7 mouse cellular contexts compared by ENCODE assay signal in the genomic region with DNA sequence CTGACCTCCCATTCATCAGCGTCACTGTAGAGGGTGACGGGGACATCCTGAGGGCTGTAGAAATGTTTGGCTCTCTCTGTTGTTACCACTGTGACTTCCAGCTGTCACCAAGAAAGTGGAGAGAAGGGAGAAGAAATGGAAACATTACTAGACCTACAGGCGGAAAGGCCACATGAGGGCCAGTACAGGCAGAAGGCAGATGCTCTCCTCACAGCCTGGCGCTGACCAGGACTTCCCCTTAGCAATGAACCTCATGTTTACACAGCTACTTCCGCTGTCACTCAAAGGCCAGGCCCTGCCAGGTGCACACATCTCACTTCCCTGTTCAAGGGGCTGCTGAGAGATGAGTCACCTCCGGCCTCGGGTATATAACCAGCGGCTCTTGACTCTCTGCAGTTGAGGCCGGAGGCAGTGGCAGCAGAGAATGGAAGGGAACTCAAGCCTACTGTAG. TPM values are rescaled to one million over a fixed set of nuclear protein-coding genes. Genes with fewer than 3 reads are reported as not detected.
DNase-seq lines count a peak whose midpoint lies in the region; ATAC-seq and TF ChIP-seq lines count a peak whose summit lies in the region.

No protein-coding gene starts in this region.

- no peaks in the 10 kb centered on the region for H3K79me2 ChIP-seq in C2C12 (ENCODE audit: control insufficient read depth, insufficient read depth)

- H3K27me3 ChIP-seq in C2C12 (ENCODE audit: control insufficient read depth, insufficient read depth, insufficient read length) = no peaks in the 10 kb centered on the region
- H3K27me3 ChIP-seq in G1E (ENCODE audit: insufficient read depth, low read length) = no peaks in the 10 kb centered on the region
- H3K27me3 ChIP-seq in hindbrain, embryonic 12.5 days = no peaks in the 10 kb centered on the region
- H3K27me3 ChIP-seq in limb, embryonic 12.5 days = no peaks in the 10 kb centered on the region

- peak; percentile 19 for DNase-seq in G1E (ENCODE audit: low spot score)
- peak; percentile 80 to 86 for DNase-seq in monocyte, adult 2 months (ENCODE audit: low read depth in 1 of 2, low spot score in 2 of 2)
- DNase-seq in thymus, postnatal 10 days (ENCODE audit: low spot score in 2 of 2) = peak; percentile 79 to 81

- H3K9me3 ChIP-seq in G1E (replicated peaks) = no peaks in the 10 kb centered on the region
- no peaks in the 10 kb centered on the region for H3K9me3 ChIP-seq in hindbrain, embryonic 12.5 days (replicated peaks)
- no peaks in the 10 kb centered on the region for H3K9me3 ChIP-seq in limb, embryonic 12.5 days

- no peak for TF ChIP-seq POLR2A in embryonic fibroblast, embryonic 13.5 days (IDR thresholded peaks at IDR 0.05; ENCODE audit: low read depth, low read length)

- H3K9ac ChIP-seq in hindbrain, embryonic 12.5 days = peak overlapping the region; percentile 28; the same call in 1 of the 2 replicates
- no peak overlapping the region for H3K9ac ChIP-seq in limb, embryonic 12.5 days (replicated peaks)

- H3K79me3 ChIP-seq in C2C12 (ENCODE audit: low read depth) = no peaks in the 10 kb centered on the region

- H3K4me1 ChIP-seq in G1E (ENCODE audit: insufficient read depth, low read depth, low read length) = peaks cover 13% of the 10 kb centered on the region
- H3K4me1 ChIP-seq in embryonic fibroblast, embryonic 13.5 days (ENCODE audit: control insufficient read depth, insufficient read depth, low read length) = peaks cover 18% of the 10 kb centered on the region
- peaks cover 19% of the 10 kb centered on the region for H3K4me1 ChIP-seq in hindbrain, embryonic 12.5 days
- H3K4me1 ChIP-seq in limb, embryonic 12.5 days (replicated peaks) = peaks cover 26% of the 10 kb centered on the region

- H3K27ac ChIP-seq in embryonic fibroblast, embryonic 13.5 days (ENCODE audit: insufficient read depth, low read length) = peak overlapping the region; percentile 83
- H3K27ac ChIP-seq in hindbrain, embryonic 12.5 days = peak overlapping the region; percentile 52; the same call in 1 of the 2 replicates
- peak overlapping the region; percentile 94 for H3K27ac ChIP-seq in limb, embryonic 12.5 days

- H3K4me2 ChIP-seq in hindbrain, embryonic 12.5 days (replicated peaks) = no peak overlapping the region; the same call in 1 of the 2 replicates
- H3K4me2 ChIP-seq in limb, embryonic 12.5 days = peak overlapping the region; percentile 34; the same call in 1 of the 2 replicates

- ATAC-seq in G1E (ENCODE audit: extremely low read depth, insufficient number of reproducible peaks, low FRiP score, poor library complexity, severe bottlenecking) = peak; percentile 79
- ATAC-seq in hindbrain, embryonic 12.5 days (ENCODE audit: low FRiP score) = no peak
- no peak for ATAC-seq in limb, embryonic 12.5 days (ENCODE audit: insufficient number of reproducible peaks, insufficient read depth, low FRiP score, low TSS enrichment, low read depth)

- H3K4me3 ChIP-seq in C2C12 (ENCODE audit: insufficient read depth, poor library complexity, severe bottlenecking) (no peak overlapping the region), G1E (ENCODE audit: low read depth, low read length) (no peak overlapping the region)
- no peak overlapping the region for H3K4me3 ChIP-seq in embryonic fibroblast, embryonic 13.5 days (ENCODE audit: insufficient read depth, low read length)
- H3K4me3 ChIP-seq in hindbrain, embryonic 12.5 days = no peak overlapping the region
- H3K4me3 ChIP-seq in limb, embryonic 12.5 days (replicated peaks) = no peak overlapping the region

- WGBS in hindbrain, embryonic 12.5 days = 60% methylated on average over 9 of the region's 9 CpGs
- WGBS in limb, embryonic 12.5 days = 68% methylated on average over 9 of the region's 9 CpGs

- H3ac ChIP-seq in C2C12 (ENCODE audit: control insufficient read depth, insufficient read length, low read depth) = no peak overlapping the region

- TF ChIP-seq CTCF in C2C12 (IDR thresholded peaks at IDR 0.05; ENCODE audit: control insufficient read depth, insufficient read depth, insufficient read length) (no peak), G1E (IDR thresholded peaks at IDR 0.05; ENCODE audit: low read depth, low read length) (no peak)
- no peak for TF ChIP-seq CTCF in embryonic fibroblast, embryonic 13.5 days (IDR thresholded peaks at IDR 0.05; ENCODE audit: borderline replicate concordance, insufficient read depth, low read length)

- H3K36me3 ChIP-seq in C2C12 (ENCODE audit: control insufficient read depth, insufficient read depth) (peaks cover 20% of the 10 kb centered on the region), G1E (replicated peaks) (peaks cover 81% of the 10 kb centered on the region)
- no peaks in the 10 kb centered on the region; the same call in 1 of the 2 replicates for H3K36me3 ChIP-seq in hindbrain, embryonic 12.5 days
- no peaks in the 10 kb centered on the region for H3K36me3 ChIP-seq in limb, embryonic 12.5 days

TF ChIP-seq in C2C12, 6 proteins besides CTCF, POLR2A, EP300 and RAD21:
- TF ChIP-seq FOSL1 (IDR thresholded peaks at IDR 0.05; ENCODE audit: insufficient read depth, low read length, poor library complexity, severe bottlenecking) (peak; percentile 21), MYOD1 (IDR thresholded peaks at IDR 0.05; ENCODE audit: control insufficient read depth, insufficient read length, low read depth) (peak; percentile 99), CEBPB (IDR thresholded peaks at IDR 0.05; ENCODE audit: low read depth) (no peak)
TF ChIP-seq in C2C12: peak in this region for 2.

RNA-seq across cellular contexts. Expression of gene Ppcdc, which starts 18.8 kb away (rescaled TPM):
- polyA plus RNA-seq in C2C12 (2012; fragmentation: generic; extraction: Trizol) = 15.1 TPM
- 55.0 and 58.6 TPM in 2 replicates for total RNA-seq in G1E (2014; fragmentation: Nextera tagmentation)
- total RNA-seq in G1E (2017) = 26.0 and 29.9 TPM in 2 replicates
- polyA plus RNA-seq in G1E (2012) = 3.0 and 8.5 TPM in 2 replicates
- polyA plus RNA-seq in embryonic fibroblast, embryonic 13.5 days (2011; ENCODE audit: insufficient read length, low read depth, missing spikeins) = 26.6 and 31.0 TPM in 2 replicates
- polyA plus RNA-seq in hindbrain, embryonic 12.5 days (2016; fragmentation: Nextera tagmentation; extraction: Ambion mirVana) = 20.0 and 24.6 TPM in 2 replicates
- polyA plus RNA-seq in limb, embryonic 12.5 days (2016; fragmentation: Nextera tagmentation; extraction: Ambion mirVana) = 22.4 and 28.3 TPM in 2 replicates

RNA-seq across cellular contexts. Expression of gene Scamp5, which starts 46.7 kb away (rescaled TPM):
- polyA plus RNA-seq in C2C12 (2012; fragmentation: generic; extraction: Trizol) (15.2 TPM), G1E (2012) (0.21 and 0.22 TPM in 2 replicates)
- total RNA-seq in G1E (2014; fragmentation: Nextera tagmentation) (not detected in 2 replicates), G1E (2017) (0.22 and 0.29 TPM in 2 replicates)
- polyA plus RNA-seq in embryonic fibroblast, embryonic 13.5 days (2011; ENCODE audit: insufficient read length, low read depth, missing spikeins) = 23.7 and 26.1 TPM in 2 replicates
- 47.5 and 49.9 TPM in 2 replicates for polyA plus RNA-seq in hindbrain, embryonic 12.5 days (2016; fragmentation: Nextera tagmentation; extraction: Ambion mirVana)
- 10.6 and 10.7 TPM in 2 replicates for polyA plus RNA-seq in limb, embryonic 12.5 days (2016; fragmentation: Nextera tagmentation; extraction: Ambion mirVana)

Comparison
In these comparisons a context has a peak if more than half of its experiments do, and no peak if none do; other contexts are left out.
1. DNase-seq: peak in every context shown above with its lines; median percentile 83 in monocyte, adult 2 months; 80 in thymus, postnatal 10 days; 19 in G1E.